ENCODE assay signal across 9 mouse cellular contexts in the genomic region with DNA sequence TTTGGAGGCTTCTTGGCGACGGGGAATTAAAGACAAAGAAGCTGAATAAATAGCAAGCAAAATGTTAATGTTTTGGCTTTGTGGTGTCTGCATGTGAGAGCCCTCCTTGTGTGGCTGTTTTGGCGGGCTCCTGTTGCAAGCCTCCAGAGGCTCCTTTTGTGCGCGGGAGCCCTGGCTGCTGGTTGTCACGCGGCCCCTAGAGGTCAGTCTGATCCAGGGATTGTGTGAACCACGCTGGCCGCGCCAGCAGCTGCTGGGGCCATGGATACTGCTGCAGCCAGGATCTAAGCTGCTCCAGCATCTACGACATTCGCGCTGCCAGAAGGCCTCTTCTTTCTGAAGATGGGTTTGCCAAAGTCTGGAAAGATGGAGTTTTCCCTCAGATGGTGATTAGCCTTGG.
A peak's percentile ranks its signal among the peaks of the same experiment; 100 is the strongest.
DNase-seq lines count a peak whose midpoint lies in the region; ATAC-seq and TF ChIP-seq lines count a peak whose summit lies in the region.
"Had no signal": no experiment of that assay in that cellular context is flagged by ENCODE, and none has a peak within 500 bp of the region (broad histone marks: within the 10 kb centered on the region; RNA-seq: fewer than 3 reads in every experiment).

No protein-coding gene starts in this region.

- H3K9me3 ChIP-seq in forebrain, embryonic 12.5 days, result no peaks in the 10 kb centered on the region
- no peaks in the 10 kb centered on the region for H3K9me3 ChIP-seq in hindbrain, postnatal 0 days (ENCODE audit: low read length)
- H3K9me3 ChIP-seq in midbrain, embryonic 13.5 days, result no peaks in the 10 kb centered on the region
- H3K9me3 ChIP-seq in intestine, embryonic 15.5 days, result no peaks in the 10 kb centered on the region
- H3K9me3 ChIP-seq: liver, embryonic 15.5 days had no signal

- H3K4me3 ChIP-seq in forebrain, embryonic 12.5 days (replicated peaks), result no peak overlapping the region
- H3K4me3 ChIP-seq in hindbrain, postnatal 0 days (ENCODE audit: low read length), result no peak overlapping the region
- H3K4me3 ChIP-seq in midbrain, embryonic 13.5 days (replicated peaks), result no peak overlapping the region
- no peak overlapping the region for H3K4me3 ChIP-seq in intestine, embryonic 15.5 days (replicated peaks)
- H3K4me3 ChIP-seq: liver, embryonic 15.5 days had no signal

- no peaks in the 10 kb centered on the region for H3K4me1 ChIP-seq in forebrain, embryonic 12.5 days
- no peaks in the 10 kb centered on the region for H3K4me1 ChIP-seq in hindbrain, postnatal 0 days (ENCODE audit: insufficient read depth, low read length)
- no peaks in the 10 kb centered on the region for H3K4me1 ChIP-seq in midbrain, embryonic 13.5 days (replicated peaks)
- no peaks in the 10 kb centered on the region for H3K4me1 ChIP-seq in intestine, embryonic 15.5 days (replicated peaks)
- H3K4me1 ChIP-seq: liver, embryonic 15.5 days had no signal

- no peak overlapping the region for H3K4me2 ChIP-seq in forebrain, embryonic 12.5 days
- H3K4me2 ChIP-seq in hindbrain, postnatal 0 days (ENCODE audit: low read depth, low read length), result no peak overlapping the region
- H3K4me2 ChIP-seq in midbrain, embryonic 13.5 days (replicated peaks), result no peak overlapping the region
- H3K4me2 ChIP-seq in intestine, embryonic 15.5 days (replicated peaks), result no peak overlapping the region
- H3K4me2 ChIP-seq: liver, embryonic 15.5 days had no signal

- TF ChIP-seq CTCF in hindbrain, postnatal 0 days (IDR thresholded peaks at IDR 0.05; ENCODE audit: low read depth), result peak; percentile 56

- peak; percentile 51; the same call in 1 of the 2 replicates for ATAC-seq in forebrain, embryonic 12.5 days (ENCODE audit: low FRiP score)
- ATAC-seq in hindbrain, postnatal 0 days, result peak; percentile 78
- ATAC-seq in midbrain, embryonic 13.5 days, result peak; percentile 60; the same call in 1 of the 2 replicates
- ATAC-seq in inflammation-experienced regulatory T-cells, adult 6 months, result no peak
- no peak for ATAC-seq in intestine, embryonic 15.5 days

- H3K36me3 ChIP-seq in forebrain, embryonic 12.5 days (replicated peaks), result no peaks in the 10 kb centered on the region
- no peaks in the 10 kb centered on the region for H3K36me3 ChIP-seq in hindbrain, postnatal 0 days (ENCODE audit: insufficient read depth, low read length)
- no peaks in the 10 kb centered on the region for H3K36me3 ChIP-seq in midbrain, embryonic 13.5 days
- H3K36me3 ChIP-seq in intestine, embryonic 15.5 days, result no peaks in the 10 kb centered on the region
- H3K36me3 ChIP-seq: liver, embryonic 15.5 days had no signal

- H3K9ac ChIP-seq in forebrain, embryonic 12.5 days, result no peak overlapping the region
- no peak overlapping the region for H3K9ac ChIP-seq in hindbrain, postnatal 0 days (replicated peaks; ENCODE audit: low read length)
- no peak overlapping the region for H3K9ac ChIP-seq in midbrain, embryonic 13.5 days (replicated peaks)
- H3K9ac ChIP-seq in intestine, embryonic 15.5 days, result no peak overlapping the region
- H3K9ac ChIP-seq: liver, embryonic 15.5 days had no signal

- peak; percentile 5 for DNase-seq in kidney, adult 18-20 months
- no peak for DNase-seq in kidney, adult 11 months
- peak; percentile 7 for DNase-seq in WW6 (ENCODE audit: low read depth, low spot score)
- DNase-seq in hindbrain, postnatal 0 days (ENCODE audit: low spot score), result peak; percentile 73

- 41% methylated on average over 13 of the region's 13 CpGs for WGBS in forebrain, embryonic 12.5 days
- 42% methylated on average over 13 of the region's 13 CpGs for WGBS in hindbrain, postnatal 0 days
- WGBS in midbrain, embryonic 13.5 days, result 34% methylated on average over 13 of the region's 13 CpGs
- WGBS in intestine, embryonic 15.5 days, result 49% methylated on average over 13 of the region's 13 CpGs

- no peaks in the 10 kb centered on the region for H3K27me3 ChIP-seq in forebrain, embryonic 12.5 days
- no peaks in the 10 kb centered on the region for H3K27me3 ChIP-seq in hindbrain, postnatal 0 days (ENCODE audit: insufficient read depth, low read length)
- H3K27me3 ChIP-seq in midbrain, embryonic 13.5 days, result no peaks in the 10 kb centered on the region
- no peaks in the 10 kb centered on the region for H3K27me3 ChIP-seq in intestine, embryonic 15.5 days (replicated peaks)
- H3K27me3 ChIP-seq: liver, embryonic 15.5 days had no signal

- H3K27ac ChIP-seq in forebrain, embryonic 12.5 days, result no peak overlapping the region
- H3K27ac ChIP-seq in hindbrain, postnatal 0 days, result no peak overlapping the region
- no peak overlapping the region for H3K27ac ChIP-seq in midbrain, embryonic 13.5 days
- no peak overlapping the region for H3K27ac ChIP-seq in intestine, embryonic 15.5 days
- H3K27ac ChIP-seq: liver, embryonic 15.5 days had no signal

Comparison
In these comparisons a context has a peak if more than half of its experiments do, and no peak if none do; other contexts are left out.
1. ATAC-seq: peak in forebrain, embryonic 12.5 days (single experiment), hindbrain, postnatal 0 days (single experiment) and midbrain, embryonic 13.5 days (single experiment); none in inflammation-experienced regulatory T-cells, adult 6 months (single experiment) and intestine, embryonic 15.5 days (single experiment).